Mouse (Mus musculus): ENCODE results near the gene Asb15.
A peak's percentile ranks its signal among the peaks of the same experiment; 100 is the strongest.

Asb15 gene

GRCm38 (mm10) chr6:24528064-24528243, at the start of gene Asb15:
Gene Asb15 (plus strand): TSS chr6:24528144.
- DNase-seq (ENCODE audit: low spot score in 2 of 2): no peak

GRCm38 (mm10) chr6:24486530-24486929, 41.4 kb upstream of the Asb15 start:
- DNase-seq (ENCODE audit: low spot score in 2 of 2): no peak

GRCm38 (mm10) chr6:24490341-24490740, 37.6 kb upstream of the Asb15 start:
- no peak for DNase-seq (ENCODE audit: low spot score in 2 of 2)

GRCm38 (mm10) chr6:24504141-24504540, 23.8 kb upstream of the Asb15 start:
- DNase-seq (ENCODE audit: low spot score in 2 of 2): no peak

GRCm38 (mm10) chr6:24514552-24515284, 13.2 kb upstream of the Asb15 start, which contains the start of gene Iqub:
Gene Iqub (minus strand): TSS chr6:24515067.
- peak; percentile 40 to 55 for DNase-seq (ENCODE audit: low spot score in 2 of 2)

GRCm38 (mm10) chr6:24516197-24516596, 11.7 kb upstream of the Asb15 start:
- no peak for DNase-seq (ENCODE audit: low spot score in 2 of 2)

GRCm38 (mm10) chr6:24525705-24526104, 2.2 kb upstream of the Asb15 start:
- DNase-seq (ENCODE audit: low spot score in 2 of 2): no peak

- DNase-seq (ENCODE audit: low spot score in 2 of 2): peak; percentile 59 to 81
Measured at GRCm38 (mm10) chr6:24527155-24528063, 535 bp upstream of the Asb15 start, which contains the start of gene Ndufa5. Gene Ndufa5 (minus strand): TSS chr6:24528013.

- peak in 1 of 2 experiments; percentile 39 for DNase-seq (ENCODE audit: low spot score in 2 of 2)
Measured at GRCm38 (mm10) chr6:24530166-24530565, 2.2 kb downstream of the Asb15 start.

GRCm38 (mm10) chr6:24530711-24531420, 2.9 kb downstream of the Asb15 start:
- no peak for DNase-seq (ENCODE audit: low spot score in 2 of 2)

GRCm38 (mm10) chr6:24532804-24533203, 4.9 kb downstream of the Asb15 start:
- no peak for DNase-seq (ENCODE audit: low spot score in 2 of 2)

GRCm38 (mm10) chr6:24538435-24538834, 10.5 kb downstream of the Asb15 start:
- no peak for DNase-seq (ENCODE audit: low spot score in 2 of 2)

GRCm38 (mm10) chr6:24540106-24540505, 12.2 kb downstream of the Asb15 start:
- no peak for DNase-seq (ENCODE audit: low spot score in 2 of 2)

GRCm38 (mm10) chr6:24542393-24542792, 14.4 kb downstream of the Asb15 start:
- no peak for DNase-seq (ENCODE audit: low spot score in 2 of 2)

GRCm38 (mm10) chr6:24543119-24543591, 15.2 kb downstream of the Asb15 start:
- peak in 1 of 2 experiments; percentile 6 for DNase-seq (ENCODE audit: low spot score in 2 of 2)

- no peak for DNase-seq (ENCODE audit: low spot score in 2 of 2)
Measured at GRCm38 (mm10) chr6:24546716-24547420, 18.9 kb downstream of the Asb15 start.

- no peak for DNase-seq (ENCODE audit: low spot score in 2 of 2)
Measured at GRCm38 (mm10) chr6:24549801-24550200, 21.9 kb downstream of the Asb15 start.

GRCm38 (mm10) chr6:24552046-24552445, 24.1 kb downstream of the Asb15 start:
- no peak for DNase-seq (ENCODE audit: low spot score in 2 of 2)

GRCm38 (mm10) chr6:24554427-24555086, 26.6 kb downstream of the Asb15 start:
- no peak for DNase-seq (ENCODE audit: low spot score in 2 of 2)

- no peak for DNase-seq (ENCODE audit: low spot score in 2 of 2)
Measured at GRCm38 (mm10) chr6:24555488-24555887, 27.5 kb downstream of the Asb15 start.

GRCm38 (mm10) chr6:24564081-24564480, 36.1 kb downstream of the Asb15 start:
- no peak for DNase-seq (ENCODE audit: low spot score in 2 of 2)

All from cerebellum, postnatal 4 days (tissue).